Mouse (Mus musculus) hindbrain, embryonic 14.5 days (tissue): Measurements from ENCODE around the gene Duox2. TPM values are rescaled to one million over a fixed set of nuclear protein-coding genes. Genes with fewer than 3 reads are reported as not detected.
A peak's percentile ranks its signal among the peaks of the same experiment; 100 is the strongest.

Experiments
- ATAC-seq: fragments of 200-750 bp; cut with Nextera tagmentation; 2 replicates; pipeline ENCODE4 v1.8.0; 2017; ENCODE audit warnings: moderate number of reproducible peaks, mild to moderate bottlenecking, moderate TSS enrichment, moderate library complexity; ENCODE audit not compliant: low FRiP score
- DNase-seq: peaks from one replicate; pipeline ENCODE4 v3.0.0-alpha.2; 2015; ENCODE audit warnings: low spot score
- H3K27ac ChIP-seq: fragments of 300-500 bp; sonication (generic); 2 replicates; pipeline ENCODE4 v1.5.1; 2014; ENCODE audit warnings: mild to moderate bottlenecking, moderate library complexity
- H3K27me3 ChIP-seq: fragments of 300-500 bp; sonication (generic); 2 replicates; pipeline ENCODE4 v1.6.1; 2014; ENCODE audit warnings: mild to moderate bottlenecking, low read length, mixed read lengths; ENCODE audit not compliant: control insufficient read depth, insufficient read depth
- H3K36me3 ChIP-seq: fragments of 300-500 bp; sonication (generic); replicated peaks from 2 replicates; pipeline ENCODE4 v1.6.1; 2014; ENCODE audit not compliant: control insufficient read depth, insufficient read depth
- H3K4me1 ChIP-seq: fragments of 300-500 bp; sonication (generic); replicated peaks from 2 replicates; pipeline ENCODE4 v1.6.1; 2014; ENCODE audit warnings: antibody characterized with exemption, low read length, mixed read lengths; ENCODE audit not compliant: control insufficient read depth, insufficient read depth
- H3K4me2 ChIP-seq: fragments of 300-500 bp; sonication (generic); replicated peaks from 2 replicates; pipeline ENCODE4 v1.6.1; 2014; ENCODE audit warnings: mild to moderate bottlenecking, moderate library complexity
- H3K4me3 ChIP-seq: fragments of 300-500 bp; sonication (generic); replicated peaks from 2 replicates; pipeline ENCODE4 v1.5.1; 2014; ENCODE audit warnings: mild to moderate bottlenecking, low read length
- H3K9ac ChIP-seq: fragments of 300-500 bp; sonication (generic); 2 replicates; pipeline ENCODE4 v1.6.1; 2014
- H3K9me3 ChIP-seq: fragments of 300-500 bp; sonication (generic); 2 replicates; pipeline ENCODE4 v1.6.1; 2016; ENCODE audit warnings: low read length; ENCODE audit not compliant: control insufficient read depth
- WGBS: fragments of 180-500 bp; shearing (Covaris S2); extraction: QIAGEN DNeasy Blood & Tissue Kit; methylation state at CpG from one replicate; pipeline ENCODE4 v1.1.7; 2014; 5-methylcytosine and 5-hydroxymethylcytosine counted together
- polyA plus RNA-seq: library from polyadenylated mRNA; unstranded; fragments of >200 nt; fragmentation: Nextera tagmentation; extraction: Ambion mirVana; gene quantifications from 2 replicates; pipeline ENCODE4 v1.2.1, GENCODE M21; 2014

Duox2 gene
- polyA plus RNA-seq, 1 experiment from 2014 or later: not detected

DNA sequence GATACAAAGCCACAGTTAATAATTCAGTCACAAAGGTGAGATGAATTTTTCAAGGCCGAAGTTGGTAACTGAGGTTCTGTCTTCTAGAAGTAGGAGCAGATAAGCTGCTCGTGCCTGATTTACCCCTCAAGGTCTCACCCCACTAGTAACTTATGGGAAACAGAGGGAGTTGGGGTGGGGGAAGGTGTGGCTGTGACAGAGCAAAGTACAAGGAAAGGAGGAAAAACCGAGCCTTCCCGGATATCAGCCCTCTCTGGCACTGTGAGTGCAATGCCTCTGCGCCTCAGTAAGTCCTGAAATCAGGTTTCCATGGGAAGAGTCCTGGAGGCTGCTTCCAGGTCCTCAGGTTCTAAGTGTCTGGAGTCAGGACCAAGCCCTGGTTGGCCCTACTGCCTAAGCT lies 37.5 kb downstream of the Duox2 start:
- Histone ChIP-seq H3K9me3 (no peaks in the 10 kb centered on the region), H3K9ac (no peak overlapping the region), H3K4me3 (no peak overlapping the region), H3K36me3 (no peaks in the 10 kb centered on the region), H3K4me1 (peaks cover 8% of the 10 kb centered on the region; the same call in 1 of the 2 replicates), H3K27ac (no peak overlapping the region), H3K4me2 (no peak overlapping the region), H3K27me3 (no peaks in the 10 kb centered on the region)
- no peak for ATAC-seq
- DNase-seq: no peak
- WGBS: 95% methylated on average over 5 of the region's 5 CpGs

DNA sequence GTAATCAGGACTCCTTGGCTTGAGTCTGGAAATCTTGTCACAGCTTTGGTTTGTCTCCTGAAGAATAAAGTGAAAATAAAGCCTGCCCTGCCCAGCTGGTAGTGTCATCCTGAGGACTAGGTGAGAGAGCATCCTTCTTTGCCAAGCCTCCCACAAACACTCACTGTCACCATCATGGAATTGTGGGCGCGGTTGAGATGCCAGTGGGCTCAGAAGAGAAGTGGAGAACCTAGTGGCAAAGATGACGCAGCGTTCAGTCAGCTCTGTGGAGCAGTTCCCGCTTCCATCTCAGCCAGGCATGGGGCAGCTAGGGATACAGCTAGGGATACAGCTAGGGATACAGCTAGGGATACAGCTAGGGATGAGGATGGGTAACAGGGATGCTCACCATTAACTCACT lies 42.3 kb downstream of the Duox2 start:
- WGBS: 93% methylated on average over 5 of the region's 5 CpGs
- Histone ChIP-seq H3K27me3 (no peaks in the 10 kb centered on the region), H3K4me3 (no peak overlapping the region), H3K9ac (no peak overlapping the region), H3K4me2 (no peak overlapping the region), H3K9me3 (no peaks in the 10 kb centered on the region), H3K27ac (no peak overlapping the region), H3K36me3 (no peaks in the 10 kb centered on the region), H3K4me1 (no peaks in the 10 kb centered on the region)
- no peak for DNase-seq
- no peak for ATAC-seq

DNA sequence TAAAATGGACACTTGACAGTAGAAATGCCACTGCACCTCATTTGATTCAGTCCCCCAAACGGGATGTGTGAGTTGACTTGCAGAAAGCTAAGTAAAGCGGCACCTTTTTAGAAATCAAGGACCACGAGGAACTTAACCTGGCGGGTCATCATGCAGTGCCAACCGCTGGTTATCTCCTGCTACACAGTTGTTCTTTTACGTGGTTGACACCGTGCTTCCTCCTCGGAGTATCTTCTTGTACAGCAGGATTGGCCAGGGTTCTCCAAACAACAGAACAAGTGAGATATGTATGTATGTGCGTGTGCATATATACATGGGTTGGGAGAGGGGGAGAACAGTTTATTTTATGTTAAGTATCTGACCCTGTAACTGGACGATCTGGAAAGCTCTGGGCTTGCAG lies 50.5 kb downstream of the Duox2 start:
- Histone ChIP-seq H3K4me1 (no peaks in the 10 kb centered on the region), H3K27me3 (no peaks in the 10 kb centered on the region)
- 91% methylated on average over 10 of the region's 10 CpGs for WGBS

GRCm38 (mm10) chr2:122243671-122244131 lies 54.5 kb downstream of the Duox2 start:
- Histone ChIP-seq H3K27me3 (no peaks in the 10 kb centered on the region), H3K4me3 (no peak overlapping the region), H3K9ac (no peak overlapping the region), H3K36me3 (peaks cover 9% of the 10 kb centered on the region; the same call in 1 of the 2 replicates), H3K4me2 (no peak overlapping the region), H3K27ac (no peak overlapping the region), H3K4me1 (no peaks in the 10 kb centered on the region), H3K9me3 (no peaks in the 10 kb centered on the region)
- 4% methylated on average over 3 of the region's 3 CpGs for WGBS
- ATAC-seq (peak; percentile 62; the same call in 1 of the 2 replicates), DNase-seq (peak; percentile 90)

More for the DNA sequence above, 50.5 kb downstream of the Duox2 start:
- Histone ChIP-seq H3K36me3 (peaks cover 9% of the 10 kb centered on the region; the same call in 1 of the 2 replicates), H3K9ac (no peak overlapping the region), H3K4me2 (no peak overlapping the region), H3K4me3 (no peak overlapping the region), H3K27ac (no peak overlapping the region), H3K9me3 (no peaks in the 10 kb centered on the region)
- no peak for DNase-seq
- ATAC-seq: no peak

DNA sequence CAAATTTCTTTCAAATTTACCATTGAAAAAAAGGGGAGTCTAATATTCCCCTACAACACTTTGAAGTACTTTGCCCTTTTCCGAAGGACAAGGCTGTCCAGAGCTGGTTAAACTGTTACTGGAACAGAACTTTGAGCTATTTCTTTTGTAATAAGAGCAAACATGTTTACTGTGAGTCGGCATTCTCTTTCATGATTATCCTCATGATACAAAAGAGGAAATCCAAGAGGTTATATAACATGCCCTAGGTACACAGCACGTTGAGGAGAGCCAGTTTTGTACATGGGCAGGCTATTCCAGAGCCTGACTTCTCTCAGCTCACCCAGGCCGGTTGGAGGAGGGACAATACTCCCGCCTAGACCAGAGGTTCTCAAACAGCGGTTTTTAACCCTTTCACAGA lies 56.3 kb downstream of the Duox2 start:
- H3K4me3 ChIP-seq: no peak overlapping the region
- no peaks in the 10 kb centered on the region for H3K4me1 ChIP-seq
- H3K9ac ChIP-seq: no peak overlapping the region
- no peak overlapping the region for H3K27ac ChIP-seq
- no peak overlapping the region for H3K4me2 ChIP-seq
- 73% methylated on average over 6 of the region's 6 CpGs for WGBS
- no peaks in the 10 kb centered on the region for H3K27me3 ChIP-seq
- DNase-seq (no peak), ATAC-seq (no peak)
- H3K9me3 ChIP-seq: no peaks in the 10 kb centered on the region
- no peaks in the 10 kb centered on the region for H3K36me3 ChIP-seq

DNA sequence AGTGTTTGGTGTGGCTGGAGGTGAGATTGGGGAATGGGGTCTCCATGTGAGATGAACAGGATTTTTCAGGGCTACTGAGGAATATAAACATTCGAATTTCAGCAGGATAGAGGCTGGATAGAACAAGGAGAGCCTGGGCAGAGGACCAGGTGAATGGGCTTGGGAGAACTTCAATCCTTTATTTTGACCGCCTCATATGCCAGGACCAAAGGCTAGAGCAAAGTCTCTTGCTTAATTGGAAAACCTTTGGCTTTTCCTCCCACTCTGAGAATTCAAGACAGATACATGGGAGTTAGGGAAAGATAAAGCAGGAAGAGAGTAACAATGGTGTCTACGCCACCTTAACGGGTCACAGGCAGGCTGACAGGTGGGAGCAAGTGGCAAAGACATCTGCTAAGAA lies 57.0 kb downstream of the Duox2 start:
- DNase-seq (peak; percentile 9), ATAC-seq (no peak)
- Histone ChIP-seq H3K9ac (no peak overlapping the region), H3K9me3 (no peaks in the 10 kb centered on the region), H3K36me3 (no peaks in the 10 kb centered on the region), H3K27me3 (no peaks in the 10 kb centered on the region), H3K4me1 (no peaks in the 10 kb centered on the region), H3K4me2 (no peak overlapping the region), H3K4me3 (no peak overlapping the region), H3K27ac (no peak overlapping the region)
- WGBS: 95% methylated on average over 4 of the region's 4 CpGs

DNA sequence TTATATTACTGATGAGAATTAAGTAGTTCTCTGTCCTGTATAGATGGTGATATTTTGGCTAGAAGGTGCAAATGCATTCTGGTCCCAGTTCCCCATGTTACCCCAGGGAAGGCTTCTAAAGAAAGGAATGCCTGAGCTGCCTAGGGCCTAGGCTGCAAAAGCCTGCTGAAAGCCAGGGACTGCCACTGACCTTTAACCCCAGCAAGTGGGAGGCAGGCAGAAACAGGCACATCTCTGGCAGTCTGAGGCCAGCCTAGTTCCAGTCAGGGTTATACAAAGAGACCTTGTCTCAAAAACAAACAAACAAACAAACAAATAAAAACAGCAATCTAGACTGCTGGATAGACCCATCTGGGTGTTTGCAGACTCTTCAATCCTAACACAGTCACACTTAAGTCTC lies 57.5 kb downstream of the Duox2 start:
- Histone ChIP-seq H3K4me1 (no peaks in the 10 kb centered on the region), H3K9ac (no peak overlapping the region), H3K4me2 (no peak overlapping the region), H3K4me3 (no peak overlapping the region), H3K9me3 (no peaks in the 10 kb centered on the region), H3K27ac (no peak overlapping the region), H3K36me3 (no peaks in the 10 kb centered on the region), H3K27me3 (no peaks in the 10 kb centered on the region)
- DNase-seq (no peak), ATAC-seq (no peak)

- ATAC-seq (no peak), DNase-seq (no peak)
- H3K9me3 ChIP-seq: no peaks in the 10 kb centered on the region
- H3K4me1 ChIP-seq: peaks cover 6% of the 10 kb centered on the region; the same call in 1 of the 2 replicates
- 92% methylated on average over 2 of the region's 2 CpGs for WGBS
- no peak overlapping the region for H3K27ac ChIP-seq
- H3K9ac ChIP-seq: no peak overlapping the region
- no peak overlapping the region for H3K4me2 ChIP-seq
- no peaks in the 10 kb centered on the region for H3K36me3 ChIP-seq
- no peaks in the 10 kb centered on the region for H3K27me3 ChIP-seq
- no peak overlapping the region for H3K4me3 ChIP-seq
Measured at GRCm38 (mm10) chr2:122237891-122238470, 60.3 kb downstream of the Duox2 start.

GRCm38 (mm10) chr2:122236321-122236720 lies 61.9 kb downstream of the Duox2 start:
- H3K4me3 ChIP-seq: no peak overlapping the region
- no peak for ATAC-seq
- no peak for DNase-seq
- no peak overlapping the region for H3K27ac ChIP-seq
- H3K27me3 ChIP-seq: no peaks in the 10 kb centered on the region
- H3K9me3 ChIP-seq: no peaks in the 10 kb centered on the region
- H3K9ac ChIP-seq: no peak overlapping the region
- no peaks in the 10 kb centered on the region for H3K36me3 ChIP-seq
- no peak overlapping the region for H3K4me2 ChIP-seq
- peaks cover 6% of the 10 kb centered on the region; the same call in 1 of the 2 replicates for H3K4me1 ChIP-seq

DNA sequence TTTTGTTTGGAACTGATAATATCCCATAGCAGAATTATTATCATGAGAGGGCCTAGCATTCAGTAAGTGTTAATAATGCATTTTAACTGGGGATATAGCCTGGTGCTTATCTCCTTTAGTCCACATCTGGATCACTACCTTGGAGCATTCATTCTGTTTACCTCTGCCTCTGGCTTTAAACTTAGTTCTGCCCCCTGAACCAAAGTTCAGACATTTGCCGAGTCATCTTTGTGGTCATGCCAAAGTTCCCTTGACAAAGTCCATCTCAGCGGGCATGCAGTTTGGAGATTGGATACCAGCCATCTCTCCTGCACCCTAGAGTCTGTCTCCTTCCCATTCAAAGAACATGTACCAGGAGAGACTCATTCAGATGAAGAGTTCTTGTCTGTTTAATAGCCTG lies 62.8 kb downstream of the Duox2 start:
- DNase-seq (no peak), ATAC-seq (no peak)
- no peaks in the 10 kb centered on the region for H3K27me3 ChIP-seq
- H3K9ac ChIP-seq: peak overlapping the region; percentile 54; the same call in 1 of the 2 replicates
- peaks cover 6% of the 10 kb centered on the region; the same call in 1 of the 2 replicates for H3K4me1 ChIP-seq
- H3K4me3 ChIP-seq: peak overlapping the region; percentile 50
- H3K9me3 ChIP-seq: no peaks in the 10 kb centered on the region
- no peaks in the 10 kb centered on the region for H3K36me3 ChIP-seq
- whole genome bisulfite sequencing: 83% methylated on average over 2 of the region's 2 CpGs
- no peak overlapping the region for H3K27ac ChIP-seq
- peak overlapping the region; percentile 89 for H3K4me2 ChIP-seq
